Mouse (Mus musculus) heart, embryonic 16.5 days (tissue): ENCODE measurements around the gene Ttc7. TPM values are rescaled to one million over a fixed set of nuclear protein-coding genes. Genes with fewer than 3 reads are reported as not detected.

Experiments
- ATAC-seq: fragments of 200-750 bp; cut with Nextera tagmentation; replicated peaks from 2 replicates; pipeline ENCODE4 v1.8.0; 2017; ENCODE audit warnings: moderate number of reproducible peaks; ENCODE audit not compliant: insufficient read depth, low FRiP score; ENCODE audit errors: extremely low read depth
- H3K27ac ChIP-seq: fragments of 300-500 bp; sonication (generic); 2 replicates; pipeline ENCODE4 v1.5.1; 2014; ENCODE audit warnings: mild to moderate bottlenecking, low read length, control low read depth, moderate library complexity
- H3K27me3 ChIP-seq: fragments of 300-500 bp; sonication (generic); 2 replicates; pipeline ENCODE4 v1.6.1; 2014; ENCODE audit warnings: low read length, mixed read lengths; ENCODE audit not compliant: control insufficient read depth, insufficient read depth
- H3K36me3 ChIP-seq: fragments of 300-500 bp; sonication (generic); 2 replicates; pipeline ENCODE4 v1.6.1; 2014; ENCODE audit not compliant: control insufficient read depth, insufficient read depth
- H3K4me1 ChIP-seq: fragments of 300-500 bp; sonication (generic); 2 replicates; pipeline ENCODE4 v1.6.1; 2014; ENCODE audit warnings: low read length, mixed read lengths; ENCODE audit not compliant: control insufficient read depth, insufficient read depth
- H3K4me2 ChIP-seq: fragments of 300-500 bp; sonication (generic); 2 replicates; pipeline ENCODE4 v1.6.1; 2014; ENCODE audit warnings: low read depth, mild to moderate bottlenecking, control low read depth, low read length
- H3K4me3 ChIP-seq: fragments of 300-500 bp; sonication (generic); 2 replicates; pipeline ENCODE4 v1.5.1; 2014; ENCODE audit warnings: mild to moderate bottlenecking, control low read depth, low read length
- H3K9ac ChIP-seq: fragments of 300-500 bp; sonication (generic); 2 replicates; pipeline ENCODE4 v1.6.1; 2014; ENCODE audit warnings: low read length, control low read depth
- H3K9me3 ChIP-seq: fragments of 300-500 bp; sonication (generic); replicated peaks from 2 replicates; pipeline ENCODE4 v1.6.1; 2016; ENCODE audit warnings: low read length; ENCODE audit not compliant: control insufficient read depth
- WGBS: fragments of 180-500 bp; shearing (Covaris S2); extraction: QIAGEN DNeasy Blood & Tissue Kit; methylation state at CpG from one replicate; pipeline ENCODE4 v1.1.7; 2014; 5-methylcytosine and 5-hydroxymethylcytosine counted together
- polyA plus RNA-seq: library from polyadenylated mRNA; unstranded; fragments of >200 nt; fragmentation: Nextera tagmentation; extraction: Ambion mirVana; gene quantifications from 2 replicates; pipeline ENCODE4 v1.2.1, GENCODE M21; 2015

The Ttc7 gene
- polyA plus RNA-seq, 1 experiment from 2014 or later: 6.2 TPM

DNA sequence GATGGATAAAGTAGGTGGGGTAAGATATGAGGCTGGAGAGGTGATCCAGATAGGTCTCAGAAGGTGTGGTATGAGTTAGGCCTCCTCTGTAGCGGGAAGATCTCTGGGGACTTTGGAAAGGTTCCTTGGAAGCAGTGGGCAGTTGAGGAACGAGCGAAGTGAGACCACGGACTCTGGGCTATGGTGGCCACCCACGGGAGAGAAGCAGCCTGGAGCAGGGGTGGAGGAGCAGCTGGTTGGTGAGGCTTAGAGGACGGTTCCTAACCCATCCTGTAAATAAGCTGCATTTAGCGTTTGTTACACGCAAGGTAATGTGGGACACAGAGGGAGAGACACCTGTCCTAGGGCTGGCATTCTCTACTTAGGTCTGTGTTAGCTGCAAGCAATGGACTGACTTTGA lies 22.4 kb downstream of the Ttc7 start:
- H3K27ac ChIP-seq: no peak overlapping the region
- H3K4me1 ChIP-seq: peaks cover 5% of the 10 kb centered on the region
- ATAC-seq: no peak
- H3K4me3 ChIP-seq: no peak overlapping the region
- WGBS: 88% methylated on average over 8 of the region's 8 CpGs
- no peak overlapping the region for H3K9ac ChIP-seq
- no peaks in the 10 kb centered on the region for H3K9me3 ChIP-seq
- no peak overlapping the region for H3K4me2 ChIP-seq
- H3K27me3 ChIP-seq: no peaks in the 10 kb centered on the region
- H3K36me3 ChIP-seq: no peaks in the 10 kb centered on the region

DNA sequence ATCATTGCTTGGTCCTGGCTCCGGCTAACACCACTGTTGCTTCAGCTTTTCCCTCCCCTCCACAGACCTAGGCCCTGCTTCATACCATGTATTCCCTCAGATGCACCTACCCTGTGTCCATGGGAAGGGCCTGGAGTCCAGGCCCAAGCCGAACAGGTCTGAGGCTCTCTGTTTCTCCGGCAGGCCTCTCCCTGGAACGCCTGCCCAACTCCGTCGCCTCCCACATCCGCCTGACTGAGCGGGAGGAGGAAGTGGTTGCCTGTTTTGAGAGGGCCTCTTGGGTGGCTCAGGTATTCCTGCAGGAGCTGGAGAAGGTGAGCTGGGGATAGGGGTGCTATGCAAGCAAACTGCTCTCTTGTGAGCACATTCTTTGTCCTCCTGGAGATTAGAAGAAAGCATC lies 24.1 kb downstream of the Ttc7 start:
- H3K4me3 ChIP-seq: no peak overlapping the region
- no peak overlapping the region for H3K4me2 ChIP-seq
- H3K9me3 ChIP-seq: no peaks in the 10 kb centered on the region
- H3K27ac ChIP-seq: no peak overlapping the region
- peaks cover 5% of the 10 kb centered on the region for H3K4me1 ChIP-seq
- 0 out of 2 replicates have a peak overlapping the region, but pooled peaks have one; percentile 13 for H3K9ac ChIP-seq
- H3K36me3 ChIP-seq: no peaks in the 10 kb centered on the region
- no peak for ATAC-seq
- H3K27me3 ChIP-seq: no peaks in the 10 kb centered on the region
- 69% methylated on average over 8 of the region's 8 CpGs for WGBS

- Histone ChIP-seq H3K27ac (no peak overlapping the region), H3K36me3 (no peaks in the 10 kb centered on the region), H3K4me1 (peaks cover 14% of the 10 kb centered on the region; the same call in 1 of the 2 replicates), H3K4me3 (no peak overlapping the region), H3K4me2 (no peak overlapping the region), H3K27me3 (no peaks in the 10 kb centered on the region), H3K9ac (no peak overlapping the region), H3K9me3 (no peaks in the 10 kb centered on the region)
- WGBS: 72% methylated on average over 12 of the region's 12 CpGs
- ATAC-seq: no peak
These were observed 26.5 kb downstream of the Ttc7 start for GRCm38 (mm10) chr17:87309073-87309788.

DNA sequence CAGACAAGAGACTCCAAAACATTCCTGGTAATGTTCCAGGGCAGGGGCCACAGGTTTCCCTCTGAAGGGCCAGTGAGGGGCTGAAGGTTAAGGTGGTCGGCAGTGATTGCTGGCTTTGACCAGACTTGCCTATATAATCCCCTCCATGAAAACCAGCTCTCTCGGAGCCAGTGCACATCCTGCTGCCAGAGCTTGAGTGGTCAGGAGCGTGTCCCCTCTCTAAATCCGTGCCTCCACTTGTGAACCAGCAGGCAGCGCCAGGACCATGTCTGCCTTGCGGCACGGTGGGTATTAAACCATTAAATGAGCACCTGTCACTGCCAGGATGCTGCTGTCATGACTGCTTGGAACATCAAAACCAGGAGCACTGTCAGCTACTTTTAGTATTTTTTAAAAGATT lies 27.8 kb downstream of the Ttc7 start:
- Histone ChIP-seq H3K4me3 (no peak overlapping the region), H3K4me2 (no peak overlapping the region), H3K27me3 (no peaks in the 10 kb centered on the region), H3K9ac (no peak overlapping the region), H3K27ac (no peak overlapping the region), H3K4me1 (peaks cover 14% of the 10 kb centered on the region; the same call in 1 of the 2 replicates), H3K36me3 (no peaks in the 10 kb centered on the region), H3K9me3 (no peaks in the 10 kb centered on the region)
- no peak for ATAC-seq
- 89% methylated on average over 7 of the region's 7 CpGs for WGBS

DNA sequence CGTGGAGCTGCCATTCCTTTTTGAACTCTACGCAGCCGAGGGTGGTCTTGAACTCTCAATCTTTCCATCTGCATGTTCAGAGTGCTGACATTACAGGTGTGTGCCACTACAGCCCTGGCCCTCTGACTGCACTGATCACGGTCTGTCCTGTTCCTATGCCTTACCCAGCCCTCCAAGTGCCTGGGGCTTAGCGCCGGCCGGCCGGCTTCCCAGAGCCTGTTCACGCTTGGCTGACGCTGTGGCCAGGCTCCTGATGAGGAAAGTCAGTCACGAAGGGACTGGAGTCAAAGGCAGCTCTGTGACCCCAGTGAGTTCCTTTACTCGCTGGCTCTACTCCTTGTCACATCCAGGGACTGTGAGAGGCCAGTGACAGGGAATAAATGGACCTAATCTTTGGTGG lies 29.7 kb downstream of the Ttc7 start:
- Histone ChIP-seq H3K36me3 (no peaks in the 10 kb centered on the region), H3K4me2 (no peak overlapping the region), H3K4me1 (peaks cover 14% of the 10 kb centered on the region; the same call in 1 of the 2 replicates), H3K27ac (no peak overlapping the region), H3K9me3 (no peaks in the 10 kb centered on the region), H3K27me3 (no peaks in the 10 kb centered on the region), H3K9ac (no peak overlapping the region), H3K4me3 (no peak overlapping the region)
- no peak for ATAC-seq
- 37% methylated on average over 12 of the region's 12 CpGs for WGBS

DNA sequence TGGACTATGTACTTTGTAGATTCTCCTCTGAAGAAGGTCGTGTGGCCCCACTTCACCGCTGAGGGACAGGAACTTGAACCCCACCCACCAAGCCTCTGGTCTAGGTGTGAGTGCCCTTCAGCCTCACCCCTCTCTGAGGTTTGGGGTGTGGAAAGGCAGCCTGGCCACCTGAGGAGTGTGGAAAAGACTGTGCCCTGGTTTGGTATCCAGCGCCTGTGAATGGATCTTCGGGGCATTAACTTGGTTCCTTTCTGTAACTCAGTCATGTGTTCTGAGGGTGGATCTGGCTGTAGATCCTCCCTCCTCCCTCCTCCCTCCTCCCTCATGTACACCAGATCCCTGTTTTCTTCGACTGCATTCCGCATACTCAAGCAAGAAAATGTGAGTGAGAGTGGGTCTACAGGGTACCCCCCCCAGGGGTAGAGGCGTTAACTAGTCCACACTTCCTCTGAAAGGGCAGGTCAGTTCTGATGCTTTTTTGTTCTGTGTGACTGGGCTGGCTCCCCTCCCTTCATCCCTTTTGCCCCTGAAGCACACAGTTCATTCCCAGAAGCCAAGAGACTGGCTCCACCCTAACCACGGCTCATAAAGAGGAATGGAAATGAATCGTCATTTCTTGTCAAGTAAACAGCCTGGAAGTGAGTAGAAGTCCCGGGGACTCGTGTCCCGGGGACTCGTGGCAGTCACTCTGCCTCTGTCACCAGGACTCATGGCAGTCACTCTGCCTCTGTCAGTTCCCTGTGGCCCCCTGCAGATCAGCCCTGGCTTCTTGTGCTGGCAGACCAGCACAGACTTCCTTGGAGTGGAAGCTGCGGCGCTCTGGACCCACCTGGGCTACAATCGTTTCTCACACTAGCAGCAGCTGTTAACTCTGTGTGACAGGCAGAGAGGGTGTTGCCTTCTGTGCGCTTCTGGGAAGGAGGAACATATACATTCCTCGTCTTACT lies 30.5 kb downstream of the Ttc7 start:
- no peak overlapping the region for H3K27ac ChIP-seq
- H3K4me1 ChIP-seq: peaks cover 14% of the 10 kb centered on the region; the same call in 1 of the 2 replicates
- H3K4me2 ChIP-seq: peak overlapping the region; percentile 8; the same call in 1 of the 2 replicates
- H3K9ac ChIP-seq: 0 out of 2 replicates have a peak overlapping the region, but pooled peaks have one; percentile 13
- H3K27me3 ChIP-seq: no peaks in the 10 kb centered on the region
- no peak overlapping the region for H3K4me3 ChIP-seq
- no peaks in the 10 kb centered on the region for H3K36me3 ChIP-seq
- no peaks in the 10 kb centered on the region for H3K9me3 ChIP-seq
- ATAC-seq: no peak
- WGBS: 32% methylated on average over 18 of the region's 18 CpGs

DNA sequence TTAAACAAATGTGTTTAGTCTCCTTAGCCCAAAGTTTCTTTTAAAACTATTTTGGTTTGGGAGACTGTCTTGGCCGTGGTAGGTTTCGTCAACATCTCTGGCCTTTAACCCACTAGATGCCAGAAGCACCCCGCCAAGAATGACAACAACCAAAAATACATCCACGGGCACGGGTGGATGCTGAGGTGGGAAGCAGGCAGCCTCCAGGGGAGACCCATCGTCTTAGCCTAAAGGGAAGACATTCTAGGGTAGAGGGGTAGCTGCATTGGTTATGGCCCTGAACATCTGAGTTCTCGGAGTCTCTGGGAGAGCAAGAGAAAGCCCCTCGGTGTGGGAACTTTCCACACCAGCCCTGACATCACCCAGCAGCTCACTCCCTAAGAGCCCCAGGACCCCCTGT lies 31.4 kb downstream of the Ttc7 start:
- peaks cover 14% of the 10 kb centered on the region; the same call in 1 of the 2 replicates for H3K4me1 ChIP-seq
- no peaks in the 10 kb centered on the region for H3K27me3 ChIP-seq
- H3K36me3 ChIP-seq: no peaks in the 10 kb centered on the region
- no peak overlapping the region for H3K9ac ChIP-seq
- WGBS: 76% methylated on average over 8 of the region's 8 CpGs
- ATAC-seq: no peak
- H3K4me3 ChIP-seq: no peak overlapping the region
- H3K4me2 ChIP-seq: no peak overlapping the region
- H3K9me3 ChIP-seq: no peaks in the 10 kb centered on the region
- no peak overlapping the region for H3K27ac ChIP-seq

- Histone ChIP-seq H3K4me3 (no peak overlapping the region), H3K4me1 (peaks cover 14% of the 10 kb centered on the region; the same call in 1 of the 2 replicates), H3K27ac (no peak overlapping the region), H3K9ac (no peak overlapping the region), H3K27me3 (no peaks in the 10 kb centered on the region), H3K9me3 (no peaks in the 10 kb centered on the region), H3K4me2 (no peak overlapping the region), H3K36me3 (no peaks in the 10 kb centered on the region)
- WGBS: 54% methylated on average over 5 of the region's 5 CpGs
- peak; percentile 15; the same call in 1 of the 2 replicates for ATAC-seq
These were observed 31.9 kb downstream of the Ttc7 start for GRCm38 (mm10) chr17:87314530-87314946.
